Mouse (Mus musculus): ENCODE data around the gene Zfp683. TPM values are rescaled to one million over a fixed set of nuclear protein-coding genes. Genes with fewer than 3 reads are reported as not detected.

The Zfp683 gene
- polyA plus RNA-seq, 1 experiment from 2014 or later: not detected

GRCm38 (mm10) chr4:134061166-134061830, 7.7 kb downstream of the Zfp683 start:
- WGBS: 62% methylated on average over 18 of the region's 18 CpGs
- Histone ChIP-seq H3K4me2 (ENCODE audit: low read depth, low read length) (no peak overlapping the region), H3K9ac (replicated peaks; ENCODE audit: low read depth, low read length) (no peak overlapping the region), H3K4me1 (ENCODE audit: control insufficient read depth, insufficient read depth, low read length) (no peaks in the 10 kb centered on the region), H3K9me3 (ENCODE audit: control insufficient read depth, low read length) (no peaks in the 10 kb centered on the region), H3K27me3 (ENCODE audit: control insufficient read depth, insufficient read depth, low read length) (no peaks in the 10 kb centered on the region), H3K36me3 (ENCODE audit: control insufficient read depth, insufficient read depth, low read length) (no peaks in the 10 kb centered on the region), H3K4me3 (ENCODE audit: low read depth, low read length) (no peak overlapping the region), H3K27ac (ENCODE audit: low read depth, low read length) (no peak overlapping the region)
- ATAC-seq (ENCODE audit: low read depth): no peak

GRCm38 (mm10) chr4:134061944-134062446, 8.4 kb downstream of the Zfp683 start:
- H3K27ac ChIP-seq (ENCODE audit: low read depth, low read length): no peak overlapping the region
- H3K9ac ChIP-seq (replicated peaks; ENCODE audit: low read depth, low read length): no peak overlapping the region
- no peak overlapping the region for H3K4me3 ChIP-seq (ENCODE audit: low read depth, low read length)
- WGBS: 57% methylated on average over 8 of the region's 8 CpGs
- no peaks in the 10 kb centered on the region for H3K36me3 ChIP-seq (ENCODE audit: control insufficient read depth, insufficient read depth, low read length)
- no peak for ATAC-seq (ENCODE audit: low read depth)
- H3K27me3 ChIP-seq (ENCODE audit: control insufficient read depth, insufficient read depth, low read length): no peaks in the 10 kb centered on the region
- H3K9me3 ChIP-seq (ENCODE audit: control insufficient read depth, low read length): no peaks in the 10 kb centered on the region
- H3K4me2 ChIP-seq (ENCODE audit: low read depth, low read length): no peak overlapping the region
- no peaks in the 10 kb centered on the region for H3K4me1 ChIP-seq (ENCODE audit: control insufficient read depth, insufficient read depth, low read length)

GRCm38 (mm10) chr4:134062561-134062960, 8.9 kb downstream of the Zfp683 start:
- ATAC-seq (ENCODE audit: low read depth): no peak
- H3K9ac ChIP-seq (replicated peaks; ENCODE audit: low read depth, low read length): no peak overlapping the region
- 71% methylated on average over 8 of the region's 8 CpGs for whole genome bisulfite sequencing
- no peaks in the 10 kb centered on the region for H3K36me3 ChIP-seq (ENCODE audit: control insufficient read depth, insufficient read depth, low read length)
- H3K9me3 ChIP-seq (ENCODE audit: control insufficient read depth, low read length): no peaks in the 10 kb centered on the region
- no peaks in the 10 kb centered on the region for H3K27me3 ChIP-seq (ENCODE audit: control insufficient read depth, insufficient read depth, low read length)
- H3K4me1 ChIP-seq (ENCODE audit: control insufficient read depth, insufficient read depth, low read length): no peaks in the 10 kb centered on the region
- no peak overlapping the region for H3K4me2 ChIP-seq (ENCODE audit: low read depth, low read length)
- H3K27ac ChIP-seq (ENCODE audit: low read depth, low read length): no peak overlapping the region
- H3K4me3 ChIP-seq (ENCODE audit: low read depth, low read length): no peak overlapping the region

- Histone ChIP-seq H3K4me3 (ENCODE audit: low read depth, low read length) (no peak overlapping the region), H3K27me3 (ENCODE audit: control insufficient read depth, insufficient read depth, low read length) (no peaks in the 10 kb centered on the region), H3K4me2 (ENCODE audit: low read depth, low read length) (no peak overlapping the region), H3K9me3 (ENCODE audit: control insufficient read depth, low read length) (no peaks in the 10 kb centered on the region), H3K4me1 (ENCODE audit: control insufficient read depth, insufficient read depth, low read length) (no peaks in the 10 kb centered on the region), H3K27ac (ENCODE audit: low read depth, low read length) (no peak overlapping the region), H3K36me3 (ENCODE audit: control insufficient read depth, insufficient read depth, low read length) (no peaks in the 10 kb centered on the region), H3K9ac (replicated peaks; ENCODE audit: low read depth, low read length) (no peak overlapping the region)
- WGBS: 26% methylated on average over 23 of the region's 23 CpGs
- no peak for ATAC-seq (ENCODE audit: low read depth)
Observed at GRCm38 (mm10) chr4:134065431-134066004, 11.9 kb downstream of the Zfp683 start.

- Histone ChIP-seq H3K4me3 (ENCODE audit: low read depth, low read length) (no peak overlapping the region), H3K4me1 (ENCODE audit: control insufficient read depth, insufficient read depth, low read length) (no peaks in the 10 kb centered on the region), H3K36me3 (ENCODE audit: control insufficient read depth, insufficient read depth, low read length) (no peaks in the 10 kb centered on the region), H3K27me3 (ENCODE audit: control insufficient read depth, insufficient read depth, low read length) (no peaks in the 10 kb centered on the region), H3K9me3 (ENCODE audit: control insufficient read depth, low read length) (no peaks in the 10 kb centered on the region), H3K4me2 (ENCODE audit: low read depth, low read length) (no peak overlapping the region), H3K27ac (ENCODE audit: low read depth, low read length) (no peak overlapping the region), H3K9ac (replicated peaks; ENCODE audit: low read depth, low read length) (no peak overlapping the region)
- WGBS: 93% methylated on average over 8 of the region's 8 CpGs
- ATAC-seq (ENCODE audit: low read depth): no peak
Observed at GRCm38 (mm10) chr4:134067383-134067782, 13.7 kb downstream of the Zfp683 start.

- no peaks in the 10 kb centered on the region for H3K36me3 ChIP-seq (ENCODE audit: control insufficient read depth, insufficient read depth, low read length)
- H3K4me1 ChIP-seq (ENCODE audit: control insufficient read depth, insufficient read depth, low read length): no peaks in the 10 kb centered on the region
- H3K27ac ChIP-seq (ENCODE audit: low read depth, low read length): no peak overlapping the region
- ATAC-seq (ENCODE audit: low read depth): no peak
- H3K9me3 ChIP-seq (ENCODE audit: control insufficient read depth, low read length): no peaks in the 10 kb centered on the region
- no peak overlapping the region for H3K9ac ChIP-seq (replicated peaks; ENCODE audit: low read depth, low read length)
- 84% methylated on average over 7 of the region's 7 CpGs for WGBS
- H3K27me3 ChIP-seq (ENCODE audit: control insufficient read depth, insufficient read depth, low read length): no peaks in the 10 kb centered on the region
- H3K4me3 ChIP-seq (ENCODE audit: low read depth, low read length): no peak overlapping the region
- no peak overlapping the region for H3K4me2 ChIP-seq (ENCODE audit: low read depth, low read length)
Observed at GRCm38 (mm10) chr4:134067833-134068544, 14.4 kb downstream of the Zfp683 start.

- no peak for ATAC-seq (ENCODE audit: low read depth)
- H3K4me1 ChIP-seq (ENCODE audit: control insufficient read depth, insufficient read depth, low read length): no peaks in the 10 kb centered on the region
- H3K27me3 ChIP-seq (ENCODE audit: control insufficient read depth, insufficient read depth, low read length): no peaks in the 10 kb centered on the region
- no peak overlapping the region for H3K4me2 ChIP-seq (ENCODE audit: low read depth, low read length)
- no peak overlapping the region for H3K27ac ChIP-seq (ENCODE audit: low read depth, low read length)
- H3K4me3 ChIP-seq (ENCODE audit: low read depth, low read length): no peak overlapping the region
- H3K9ac ChIP-seq (replicated peaks; ENCODE audit: low read depth, low read length): no peak overlapping the region
- WGBS: 89% methylated on average over 4 of the region's 4 CpGs
- no peaks in the 10 kb centered on the region for H3K36me3 ChIP-seq (ENCODE audit: control insufficient read depth, insufficient read depth, low read length)
- no peaks in the 10 kb centered on the region for H3K9me3 ChIP-seq (ENCODE audit: control insufficient read depth, low read length)
Observed at GRCm38 (mm10) chr4:134068793-134069580, 15.3 kb downstream of the Zfp683 start.

GRCm38 (mm10) chr4:134078694-134079093, 25.1 kb downstream of the Zfp683 start:
- Histone ChIP-seq H3K27me3 (ENCODE audit: control insufficient read depth, insufficient read depth, low read length) (peaks cover 10% of the 10 kb centered on the region), H3K4me3 (ENCODE audit: low read depth, low read length) (no peak overlapping the region), H3K9me3 (ENCODE audit: control insufficient read depth, low read length) (no peaks in the 10 kb centered on the region), H3K9ac (replicated peaks; ENCODE audit: low read depth, low read length) (no peak overlapping the region), H3K27ac (ENCODE audit: low read depth, low read length) (no peak overlapping the region), H3K36me3 (ENCODE audit: control insufficient read depth, insufficient read depth, low read length) (no peaks in the 10 kb centered on the region), H3K4me2 (ENCODE audit: low read depth, low read length) (no peak overlapping the region), H3K4me1 (ENCODE audit: control insufficient read depth, insufficient read depth, low read length) (0 out of 2 replicates have a peak, but pooled peaks cover 5% of the 10 kb centered on the region)
- 23% methylated on average over 3 of the region's 3 CpGs for WGBS
- peak; percentile 51; the same call in 1 of the 2 replicates for ATAC-seq (ENCODE audit: low read depth)

Measured in neural tube, embryonic 14.5 days (tissue).